Mouse (Mus musculus) hindbrain, embryonic 14.5 days (tissue): Measurements from ENCODE around the gene Nr1h4. TPM values are rescaled to one million over a fixed set of nuclear protein-coding genes. Genes with fewer than 3 reads are reported as not detected.

Experiments
- ATAC-seq: fragments of 200-750 bp; cut with Nextera tagmentation; 2 replicates; pipeline ENCODE4 v1.8.0; 2017; ENCODE audit warnings: moderate number of reproducible peaks, mild to moderate bottlenecking, moderate TSS enrichment, moderate library complexity; ENCODE audit not compliant: low FRiP score
- DNase-seq: peaks from one replicate; pipeline ENCODE4 v3.0.0-alpha.2; 2015; ENCODE audit warnings: low spot score
- H3K27ac ChIP-seq: fragments of 300-500 bp; sonication (generic); 2 replicates; pipeline ENCODE4 v1.5.1; 2014; ENCODE audit warnings: mild to moderate bottlenecking, moderate library complexity
- H3K27me3 ChIP-seq: fragments of 300-500 bp; sonication (generic); 2 replicates; pipeline ENCODE4 v1.6.1; 2014; ENCODE audit warnings: mild to moderate bottlenecking, low read length, mixed read lengths; ENCODE audit not compliant: control insufficient read depth, insufficient read depth
- H3K36me3 ChIP-seq: fragments of 300-500 bp; sonication (generic); replicated peaks from 2 replicates; pipeline ENCODE4 v1.6.1; 2014; ENCODE audit not compliant: control insufficient read depth, insufficient read depth
- H3K4me1 ChIP-seq: fragments of 300-500 bp; sonication (generic); replicated peaks from 2 replicates; pipeline ENCODE4 v1.6.1; 2014; ENCODE audit warnings: antibody characterized with exemption, low read length, mixed read lengths; ENCODE audit not compliant: control insufficient read depth, insufficient read depth
- H3K4me2 ChIP-seq: fragments of 300-500 bp; sonication (generic); replicated peaks from 2 replicates; pipeline ENCODE4 v1.6.1; 2014; ENCODE audit warnings: mild to moderate bottlenecking, moderate library complexity
- H3K4me3 ChIP-seq: fragments of 300-500 bp; sonication (generic); replicated peaks from 2 replicates; pipeline ENCODE4 v1.5.1; 2014; ENCODE audit warnings: mild to moderate bottlenecking, low read length
- H3K9ac ChIP-seq: fragments of 300-500 bp; sonication (generic); 2 replicates; pipeline ENCODE4 v1.6.1; 2014
- H3K9me3 ChIP-seq: fragments of 300-500 bp; sonication (generic); 2 replicates; pipeline ENCODE4 v1.6.1; 2016; ENCODE audit warnings: low read length; ENCODE audit not compliant: control insufficient read depth
- WGBS: fragments of 180-500 bp; shearing (Covaris S2); extraction: QIAGEN DNeasy Blood & Tissue Kit; methylation state at CpG from one replicate; pipeline ENCODE4 v1.1.7; 2014; 5-methylcytosine and 5-hydroxymethylcytosine counted together
- polyA plus RNA-seq: library from polyadenylated mRNA; unstranded; fragments of >200 nt; fragmentation: Nextera tagmentation; extraction: Ambion mirVana; gene quantifications from 2 replicates; pipeline ENCODE4 v1.2.1, GENCODE M21; 2014

Gene Nr1h4
- polyA plus RNA-seq, 1 experiment from 2014 or later: 0.12 TPM

GRCm38 (mm10) chr10:89470596-89471353 is 62.6 kb downstream of the Nr1h4 start:
- Histone ChIP-seq H3K9ac (no peak overlapping the region), H3K4me2 (no peak overlapping the region), H3K4me1 (no peaks in the 10 kb centered on the region), H3K36me3 (no peaks in the 10 kb centered on the region), H3K9me3 (peaks cover 6% of the 10 kb centered on the region; the same call in 1 of the 2 replicates), H3K27ac (no peak overlapping the region), H3K4me3 (no peak overlapping the region), H3K27me3 (no peaks in the 10 kb centered on the region)
- DNase-seq (no peak), ATAC-seq (no peak)
- 46% methylated on average over 7 of the region's 7 CpGs for WGBS

GRCm38 (mm10) chr10:89464760-89465405 is 68.5 kb downstream of the Nr1h4 start:
- no peak for ATAC-seq
- no peak overlapping the region for H3K27ac ChIP-seq
- DNase-seq: no peak
- H3K9me3 ChIP-seq: peaks cover 1% of the 10 kb centered on the region; the same call in 1 of the 2 replicates
- WGBS: 92% methylated on average over 4 of the region's 4 CpGs
- H3K9ac ChIP-seq: no peak overlapping the region
- H3K36me3 ChIP-seq: no peaks in the 10 kb centered on the region
- no peaks in the 10 kb centered on the region for H3K4me1 ChIP-seq
- H3K4me2 ChIP-seq: no peak overlapping the region
- H3K4me3 ChIP-seq: no peak overlapping the region
- no peaks in the 10 kb centered on the region for H3K27me3 ChIP-seq

- no peaks in the 10 kb centered on the region for H3K36me3 ChIP-seq
- H3K27ac ChIP-seq: no peak overlapping the region
- ATAC-seq (no peak), DNase-seq (no peak)
- no peak overlapping the region for H3K4me2 ChIP-seq
- H3K9ac ChIP-seq: no peak overlapping the region
- no peaks in the 10 kb centered on the region for H3K27me3 ChIP-seq
- no peaks in the 10 kb centered on the region for H3K9me3 ChIP-seq
- H3K4me1 ChIP-seq: no peaks in the 10 kb centered on the region
- WGBS: 87% methylated on average over 11 of the region's 11 CpGs
- no peak overlapping the region for H3K4me3 ChIP-seq
These were observed 70.5 kb downstream of the Nr1h4 start for GRCm38 (mm10) chr10:89462890-89463289.

GRCm38 (mm10) chr10:89461856-89462507 is 71.4 kb downstream of the Nr1h4 start:
- Histone ChIP-seq H3K4me3 (no peak overlapping the region), H3K27ac (no peak overlapping the region), H3K27me3 (no peaks in the 10 kb centered on the region), H3K9me3 (no peaks in the 10 kb centered on the region), H3K4me1 (no peaks in the 10 kb centered on the region), H3K36me3 (no peaks in the 10 kb centered on the region), H3K9ac (no peak overlapping the region), H3K4me2 (no peak overlapping the region)
- peak; percentile 79; the same call in 1 of the 2 replicates for ATAC-seq
- WGBS: 21% methylated on average over 14 of the region's 14 CpGs
- DNase-seq: peak; percentile 98

- ATAC-seq: no peak
- H3K27ac ChIP-seq: no peak overlapping the region
- no peak overlapping the region for H3K9ac ChIP-seq
- H3K36me3 ChIP-seq: no peaks in the 10 kb centered on the region
- no peak overlapping the region for H3K4me2 ChIP-seq
- 73% methylated on average over 11 of the region's 11 CpGs for WGBS
- H3K9me3 ChIP-seq: no peaks in the 10 kb centered on the region
- no peaks in the 10 kb centered on the region for H3K27me3 ChIP-seq
- no peak overlapping the region for H3K4me3 ChIP-seq
- DNase-seq: no peak
- no peaks in the 10 kb centered on the region for H3K4me1 ChIP-seq
These were observed 72.4 kb downstream of the Nr1h4 start for GRCm38 (mm10) chr10:89460972-89461371.

- Histone ChIP-seq H3K36me3 (no peaks in the 10 kb centered on the region), H3K9me3 (no peaks in the 10 kb centered on the region), H3K27me3 (no peaks in the 10 kb centered on the region), H3K4me3 (no peak overlapping the region), H3K9ac (no peak overlapping the region), H3K4me2 (no peak overlapping the region), H3K27ac (no peak overlapping the region), H3K4me1 (no peaks in the 10 kb centered on the region)
- DNase-seq (no peak), ATAC-seq (no peak)
- 86% methylated on average over 3 of the region's 3 CpGs for WGBS
These were observed 74.6 kb downstream of the Nr1h4 start for GRCm38 (mm10) chr10:89458770-89459169.

- no peaks in the 10 kb centered on the region for H3K36me3 ChIP-seq
- 93% methylated on average over 3 of the region's 3 CpGs for WGBS
- H3K27me3 ChIP-seq: no peaks in the 10 kb centered on the region
- H3K27ac ChIP-seq: no peak overlapping the region
- no peaks in the 10 kb centered on the region for H3K4me1 ChIP-seq
- H3K4me3 ChIP-seq: no peak overlapping the region
- DNase-seq (no peak), ATAC-seq (no peak)
- no peaks in the 10 kb centered on the region for H3K9me3 ChIP-seq
- no peak overlapping the region for H3K4me2 ChIP-seq
- no peak overlapping the region for H3K9ac ChIP-seq
These were observed 79.6 kb downstream of the Nr1h4 start for GRCm38 (mm10) chr10:89453794-89454193.

GRCm38 (mm10) chr10:89453068-89453641 is 80.2 kb downstream of the Nr1h4 start:
- ATAC-seq (no peak), DNase-seq (no peak)
- Histone ChIP-seq H3K36me3 (no peaks in the 10 kb centered on the region), H3K4me1 (no peaks in the 10 kb centered on the region), H3K4me3 (no peak overlapping the region), H3K27me3 (no peaks in the 10 kb centered on the region), H3K4me2 (no peak overlapping the region), H3K9me3 (no peaks in the 10 kb centered on the region), H3K27ac (no peak overlapping the region), H3K9ac (no peak overlapping the region)
- 78% methylated on average over 15 of the region's 15 CpGs for WGBS

- ATAC-seq: no peak
- no peaks in the 10 kb centered on the region for H3K9me3 ChIP-seq
- no peak for DNase-seq
- no peak overlapping the region for H3K9ac ChIP-seq
- no peak overlapping the region for H3K4me2 ChIP-seq
- no peak overlapping the region for H3K27ac ChIP-seq
- 75% methylated on average over 10 of the region's 10 CpGs for WGBS
- no peak overlapping the region for H3K4me3 ChIP-seq
- H3K27me3 ChIP-seq: peaks cover 2% of the 10 kb centered on the region; the same call in 1 of the 2 replicates
- H3K36me3 ChIP-seq: no peaks in the 10 kb centered on the region
- no peaks in the 10 kb centered on the region for H3K4me1 ChIP-seq
These were observed 83.0 kb downstream of the Nr1h4 start for GRCm38 (mm10) chr10:89450411-89450810.
